Mouse (Mus musculus): ENCODE measurements around the gene Cc2d1a.

The Cc2d1a gene

DNA sequence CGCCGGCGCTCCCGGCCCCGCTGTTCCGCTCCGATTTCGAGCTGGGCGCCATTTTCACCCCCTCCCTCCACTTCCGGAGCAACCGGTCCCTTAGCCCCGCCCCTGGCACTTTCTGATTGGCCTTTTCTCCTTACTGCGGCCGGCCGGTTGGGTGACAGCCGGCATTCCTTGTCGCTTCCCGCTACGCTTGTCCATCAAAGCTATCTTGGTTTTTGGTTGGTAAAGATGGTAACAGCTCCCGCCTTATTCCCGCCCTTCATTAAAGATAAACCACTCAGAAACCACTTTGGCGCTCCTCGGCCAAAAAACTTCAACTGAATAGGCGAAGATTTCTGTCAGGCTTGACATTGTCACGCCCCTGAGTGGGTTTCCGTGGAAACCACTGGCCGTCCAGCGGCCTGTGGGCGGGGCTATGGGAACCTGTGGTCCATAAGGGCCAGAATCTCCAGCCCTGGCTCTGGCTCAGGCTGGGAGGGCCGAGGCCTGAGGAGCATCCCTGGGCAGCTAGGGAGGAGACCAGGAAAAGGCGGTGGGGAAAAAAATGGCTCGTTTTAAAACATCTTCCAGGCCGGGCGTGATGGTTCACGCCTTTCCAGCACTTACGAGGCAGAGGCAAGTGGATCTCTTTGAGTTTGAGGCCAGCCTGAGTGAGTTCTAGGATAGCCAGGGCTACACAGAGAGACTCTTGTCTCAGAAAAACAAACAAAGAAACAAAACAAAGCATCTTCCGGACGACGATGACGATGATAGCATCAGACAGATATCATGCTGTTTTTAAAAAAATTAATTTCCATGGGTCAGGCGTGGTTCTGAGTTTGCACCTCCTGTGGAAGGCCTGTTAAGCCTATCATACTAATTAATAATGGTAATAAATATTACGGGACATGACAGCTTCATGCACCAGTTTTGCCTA is 42.8 kb downstream of the Cc2d1a start, which contains the start of gene Dcaf15:
Gene Dcaf15, minus strand, starts transcription at position 72 of the 913 bp plus-strand sequence.
- peak; percentile 99 for DNase-seq (ENCODE audit: low spot score)

DNA sequence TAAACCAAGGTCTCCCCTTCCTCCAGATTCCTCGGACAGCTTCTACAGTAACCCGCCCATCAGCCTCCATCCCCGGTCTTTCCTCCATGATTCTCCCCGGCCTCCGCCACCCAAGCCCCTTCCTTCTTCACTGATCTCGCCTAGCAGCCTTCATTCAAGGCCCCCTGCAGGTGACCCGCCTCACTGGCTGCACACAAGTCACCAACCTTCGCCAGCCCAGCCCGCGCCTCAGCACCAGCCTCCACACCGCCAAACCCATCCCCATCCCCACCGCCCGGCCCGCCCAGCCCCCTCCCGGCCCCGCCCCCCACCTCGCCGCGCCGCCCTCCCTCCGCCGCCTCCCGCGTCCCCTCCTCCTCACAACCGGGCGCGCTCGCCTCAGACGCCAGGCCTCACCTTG is 43.5 kb downstream of the Cc2d1a start:
- DNase-seq (ENCODE audit: low spot score), result no peak

DNA sequence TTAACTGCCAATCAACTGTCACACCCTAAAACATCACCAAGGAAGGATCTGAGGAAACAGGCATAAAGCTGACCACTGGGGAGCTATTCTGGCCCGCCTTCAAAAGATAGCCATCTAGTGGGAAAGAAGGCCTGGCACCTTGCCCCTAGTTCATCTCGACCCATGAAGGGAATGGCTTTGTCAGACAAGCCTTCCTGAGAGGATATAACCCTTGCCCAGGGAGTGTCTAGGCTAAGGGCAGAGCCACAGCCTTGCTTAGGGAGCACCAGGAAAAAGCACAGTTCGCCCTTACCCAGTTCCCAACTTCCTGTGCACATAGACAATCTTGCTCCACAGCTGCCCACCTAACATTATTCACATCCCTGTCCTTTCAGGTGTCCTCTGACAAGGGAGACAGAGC is 44.1 kb downstream of the Cc2d1a start:
- DNase-seq (ENCODE audit: low spot score), result no peak

- DNase-seq (ENCODE audit: low spot score), result no peak
These were observed 46.1 kb downstream of the Cc2d1a start for GRCm38 (mm10) chr8:84101476-84102270.

DNA sequence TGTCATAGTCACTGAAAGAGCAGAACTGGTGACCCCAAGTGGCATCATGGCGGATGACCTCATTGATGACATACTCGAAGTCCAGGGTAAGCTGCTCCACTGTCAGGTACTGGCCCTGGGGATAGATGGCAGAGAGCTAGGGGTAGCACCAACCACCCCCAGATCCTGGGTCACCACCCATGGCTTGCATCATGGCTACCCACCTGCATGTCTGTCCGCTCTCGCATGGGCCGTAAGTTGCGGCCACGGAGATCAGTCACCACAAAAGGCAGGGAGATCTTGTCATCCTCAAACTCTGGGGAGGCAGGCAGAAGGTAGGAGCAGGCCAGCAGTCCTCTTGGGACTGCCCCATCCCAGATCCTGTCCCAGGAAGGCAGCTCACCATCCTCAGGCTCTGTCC is 49.4 kb downstream of the Cc2d1a start:
- no peak for DNase-seq (ENCODE audit: low spot score)

DNA sequence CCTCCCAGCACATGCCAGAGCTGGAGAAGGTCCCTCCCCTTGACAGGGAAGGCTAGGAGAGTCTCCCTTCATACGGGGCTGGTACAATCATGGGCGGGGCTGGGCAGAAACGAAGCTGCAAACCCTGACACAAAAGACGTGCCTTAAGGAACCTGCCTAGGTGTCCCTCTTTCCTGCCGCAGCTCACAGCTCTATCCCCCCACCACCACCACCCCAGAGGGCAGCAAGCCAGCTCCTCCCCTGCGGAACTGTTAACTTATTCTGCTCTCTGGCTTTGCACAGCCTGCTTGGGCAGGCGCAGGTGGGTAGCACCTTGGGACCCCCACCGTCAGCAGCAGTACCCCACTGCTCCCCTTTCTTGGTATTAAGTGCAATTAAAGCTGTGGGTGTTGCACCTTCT is 51.7 kb downstream of the Cc2d1a start:
- no peak for DNase-seq (ENCODE audit: low spot score)

GRCm38 (mm10) chr8:84090585-84090984 is 57.2 kb downstream of the Cc2d1a start:
- DNase-seq (ENCODE audit: low spot score), result no peak

DNA sequence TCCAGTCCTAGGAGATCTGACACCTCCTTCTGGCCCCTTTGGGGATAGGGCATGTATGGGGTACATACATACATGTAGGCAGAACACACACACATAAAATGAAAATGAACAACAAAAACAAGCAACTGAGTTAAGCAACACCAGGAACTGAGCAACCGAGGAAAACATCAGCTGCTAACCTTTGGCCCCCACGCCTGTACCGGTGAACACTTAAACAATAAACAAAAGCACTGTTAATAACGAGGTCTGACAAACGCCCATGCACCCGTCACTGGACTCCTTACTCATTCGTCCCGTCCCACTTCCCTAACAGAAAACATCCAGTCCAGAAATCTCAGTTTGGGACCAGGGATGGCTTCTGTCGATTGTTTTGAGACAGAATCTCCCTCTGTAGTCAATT is 58.5 kb downstream of the Cc2d1a start:
- DNase-seq (ENCODE audit: low spot score), result no peak

- no peak for DNase-seq (ENCODE audit: low spot score)
These were observed 59.9 kb downstream of the Cc2d1a start for GRCm38 (mm10) chr8:84087821-84088220.

GRCm38 (mm10) chr8:84087156-84087555 is 60.6 kb downstream of the Cc2d1a start:
- DNase-seq (ENCODE audit: low spot score), result no peak

DNA sequence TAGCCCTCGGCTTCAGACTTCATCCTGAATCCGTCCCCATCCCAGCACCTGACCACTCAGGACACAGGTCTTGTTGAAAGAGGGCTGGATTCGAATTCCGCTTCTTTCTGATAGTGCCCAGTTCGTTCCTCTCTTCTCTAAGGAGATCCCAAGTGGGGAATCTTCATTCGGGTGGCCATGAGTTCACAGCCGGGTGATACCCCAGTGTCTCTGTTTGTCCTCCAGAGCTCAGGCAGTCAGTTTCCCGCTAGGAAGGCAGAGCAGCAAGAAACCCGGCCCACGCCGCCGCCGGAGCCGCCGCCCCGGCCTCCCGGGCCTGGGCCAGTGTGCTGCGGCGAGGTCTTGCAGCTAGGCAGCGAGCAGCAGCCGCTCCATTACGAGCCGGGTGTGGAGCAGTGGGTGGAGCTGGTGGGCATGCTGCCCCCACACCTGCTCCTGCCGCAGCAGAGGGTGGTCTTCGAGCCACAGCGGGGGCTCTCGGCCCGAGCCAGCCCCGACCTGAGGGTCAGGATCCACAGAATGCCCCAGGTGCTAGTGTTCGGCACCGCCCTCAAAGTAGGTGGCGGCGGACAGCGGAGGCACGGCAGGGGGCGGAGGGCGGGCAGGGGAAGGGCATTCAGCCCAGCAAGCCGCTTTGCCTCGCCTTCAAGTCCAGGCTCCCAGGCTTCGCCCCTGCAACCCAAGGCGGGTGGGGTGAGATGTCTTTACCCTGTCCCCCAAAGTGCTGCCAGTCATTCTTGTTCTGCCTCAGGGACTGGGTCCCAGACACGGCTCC is 63.2 kb downstream of the Cc2d1a start:
- no peak for DNase-seq (ENCODE audit: low spot score)

DNA sequence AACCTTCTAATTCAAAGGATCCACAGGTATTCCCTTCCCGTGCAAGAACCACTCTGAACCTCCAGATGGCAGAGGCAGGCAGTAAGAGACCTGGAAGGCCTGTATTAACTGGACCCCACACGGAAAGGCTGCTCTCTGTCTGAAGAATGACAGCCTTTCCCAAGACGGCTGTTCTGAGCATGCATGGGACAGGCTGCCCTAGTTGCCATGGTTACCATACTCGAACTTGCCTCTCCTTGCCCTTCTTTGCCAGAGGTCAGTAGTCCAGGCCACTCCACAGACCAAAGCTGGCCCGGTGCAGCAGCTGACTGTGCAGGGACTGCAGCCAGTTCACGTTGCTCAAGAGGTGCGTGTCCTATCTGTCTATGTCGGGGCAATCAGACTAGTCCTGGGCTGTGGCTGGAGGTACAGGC is 63.9 kb downstream of the Cc2d1a start:
- DNase-seq (ENCODE audit: low spot score), result no peak

All from testis, postnatal 10 days (tissue).